Mouse (Mus musculus) heart, embryonic 16.5 days (tissue): ENCODE measurements around the gene Sar1a. TPM values are rescaled to one million over a fixed set of nuclear protein-coding genes. Genes with fewer than 3 reads are reported as not detected.

Experiments
- ATAC-seq: fragments of 200-750 bp; cut with Nextera tagmentation; replicated peaks from 2 replicates; pipeline ENCODE4 v1.8.0; 2017; ENCODE audit warnings: moderate number of reproducible peaks; ENCODE audit not compliant: insufficient read depth, low FRiP score; ENCODE audit errors: extremely low read depth
- H3K27ac ChIP-seq: fragments of 300-500 bp; sonication (generic); 2 replicates; pipeline ENCODE4 v1.5.1; 2014; ENCODE audit warnings: mild to moderate bottlenecking, low read length, control low read depth, moderate library complexity
- H3K27me3 ChIP-seq: fragments of 300-500 bp; sonication (generic); 2 replicates; pipeline ENCODE4 v1.6.1; 2014; ENCODE audit warnings: low read length, mixed read lengths; ENCODE audit not compliant: control insufficient read depth, insufficient read depth
- H3K36me3 ChIP-seq: fragments of 300-500 bp; sonication (generic); 2 replicates; pipeline ENCODE4 v1.6.1; 2014; ENCODE audit not compliant: control insufficient read depth, insufficient read depth
- H3K4me1 ChIP-seq: fragments of 300-500 bp; sonication (generic); 2 replicates; pipeline ENCODE4 v1.6.1; 2014; ENCODE audit warnings: low read length, mixed read lengths; ENCODE audit not compliant: control insufficient read depth, insufficient read depth
- H3K4me2 ChIP-seq: fragments of 300-500 bp; sonication (generic); 2 replicates; pipeline ENCODE4 v1.6.1; 2014; ENCODE audit warnings: low read depth, mild to moderate bottlenecking, control low read depth, low read length
- H3K4me3 ChIP-seq: fragments of 300-500 bp; sonication (generic); 2 replicates; pipeline ENCODE4 v1.5.1; 2014; ENCODE audit warnings: mild to moderate bottlenecking, control low read depth, low read length
- H3K9ac ChIP-seq: fragments of 300-500 bp; sonication (generic); 2 replicates; pipeline ENCODE4 v1.6.1; 2014; ENCODE audit warnings: low read length, control low read depth
- H3K9me3 ChIP-seq: fragments of 300-500 bp; sonication (generic); replicated peaks from 2 replicates; pipeline ENCODE4 v1.6.1; 2016; ENCODE audit warnings: low read length; ENCODE audit not compliant: control insufficient read depth
- whole genome bisulfite sequencing: fragments of 180-500 bp; shearing (Covaris S2); extraction: QIAGEN DNeasy Blood & Tissue Kit; methylation state at CpG from one replicate; pipeline ENCODE4 v1.1.7; 2014; 5-methylcytosine and 5-hydroxymethylcytosine counted together
- polyA plus RNA-seq: library from polyadenylated mRNA; unstranded; fragments of >200 nt; fragmentation: Nextera tagmentation; extraction: Ambion mirVana; gene quantifications from 2 replicates; pipeline ENCODE4 v1.2.1, GENCODE M21; 2015

Sar1a gene
- polyA plus RNA-seq, 1 experiment from 2014 or later = 182 TPM

GRCm38 (mm10) chr10:61738126-61738525 lies 58.0 kb downstream of the Sar1a start:
- no peak overlapping the region for H3K27ac ChIP-seq
- WGBS = 81% methylated on average over 4 of the region's 4 CpGs
- no peaks in the 10 kb centered on the region for H3K4me1 ChIP-seq
- no peak for ATAC-seq
- H3K4me2 ChIP-seq = no peak overlapping the region
- H3K9me3 ChIP-seq = no peaks in the 10 kb centered on the region
- H3K27me3 ChIP-seq = no peaks in the 10 kb centered on the region
- H3K36me3 ChIP-seq = peaks cover 20% of the 10 kb centered on the region
- H3K4me3 ChIP-seq = no peak overlapping the region
- no peak overlapping the region for H3K9ac ChIP-seq

DNA sequence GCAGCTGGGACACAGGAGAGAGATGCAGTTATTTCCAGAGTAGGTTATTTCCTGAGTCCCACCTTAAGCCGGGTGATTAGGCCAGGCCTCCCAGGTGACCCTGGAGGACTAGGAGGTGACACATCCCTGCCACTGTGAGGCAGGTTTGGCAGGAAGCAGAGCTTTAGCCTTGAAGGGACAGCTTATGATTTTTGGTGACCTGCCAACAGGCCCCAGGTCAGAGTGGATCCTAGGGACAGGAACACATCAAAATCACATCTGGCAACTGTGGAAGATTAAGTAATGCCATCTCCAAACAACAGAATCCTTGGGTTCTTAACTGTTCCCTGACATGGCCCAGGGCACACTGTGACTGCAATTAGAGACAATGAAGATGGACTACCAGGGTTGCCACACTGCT lies 61.2 kb downstream of the Sar1a start:
- no peaks in the 10 kb centered on the region for H3K4me1 ChIP-seq
- no peak overlapping the region for H3K4me3 ChIP-seq
- no peak overlapping the region for H3K27ac ChIP-seq
- 77% methylated on average over 1 of the region's 1 CpGs for WGBS
- H3K36me3 ChIP-seq = peaks cover 41% of the 10 kb centered on the region
- ATAC-seq = no peak
- no peak overlapping the region for H3K9ac ChIP-seq
- no peak overlapping the region for H3K4me2 ChIP-seq
- H3K9me3 ChIP-seq = peaks cover 9% of the 10 kb centered on the region
- no peaks in the 10 kb centered on the region for H3K27me3 ChIP-seq

DNA sequence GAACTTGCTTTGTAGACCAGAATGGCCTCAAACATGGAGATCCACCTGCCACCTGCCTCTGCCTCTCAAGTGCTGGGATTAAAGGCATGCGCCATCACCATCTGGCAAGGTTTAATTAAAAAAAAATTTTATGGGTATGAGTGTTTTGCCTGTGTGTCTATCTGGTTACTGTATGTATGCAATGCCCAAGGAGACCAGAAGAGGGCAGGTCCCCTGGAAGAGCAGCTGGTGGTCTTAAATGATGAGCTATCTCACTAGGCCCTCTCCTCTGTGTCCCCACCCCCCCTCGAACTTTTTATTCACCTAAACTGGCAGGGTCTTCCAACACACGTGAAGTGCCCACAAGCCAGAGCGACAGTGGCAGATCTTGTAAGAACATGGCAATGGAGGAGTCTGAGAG lies 61.8 kb downstream of the Sar1a start:
- ATAC-seq = no peak
- WGBS = 83% methylated on average over 4 of the region's 4 CpGs
- H3K4me2 ChIP-seq = no peak overlapping the region
- no peaks in the 10 kb centered on the region for H3K4me1 ChIP-seq
- H3K4me3 ChIP-seq = no peak overlapping the region
- H3K9ac ChIP-seq = no peak overlapping the region
- H3K27me3 ChIP-seq = no peaks in the 10 kb centered on the region
- peaks cover 9% of the 10 kb centered on the region for H3K9me3 ChIP-seq
- peaks cover 46% of the 10 kb centered on the region for H3K36me3 ChIP-seq
- H3K27ac ChIP-seq = no peak overlapping the region

DNA sequence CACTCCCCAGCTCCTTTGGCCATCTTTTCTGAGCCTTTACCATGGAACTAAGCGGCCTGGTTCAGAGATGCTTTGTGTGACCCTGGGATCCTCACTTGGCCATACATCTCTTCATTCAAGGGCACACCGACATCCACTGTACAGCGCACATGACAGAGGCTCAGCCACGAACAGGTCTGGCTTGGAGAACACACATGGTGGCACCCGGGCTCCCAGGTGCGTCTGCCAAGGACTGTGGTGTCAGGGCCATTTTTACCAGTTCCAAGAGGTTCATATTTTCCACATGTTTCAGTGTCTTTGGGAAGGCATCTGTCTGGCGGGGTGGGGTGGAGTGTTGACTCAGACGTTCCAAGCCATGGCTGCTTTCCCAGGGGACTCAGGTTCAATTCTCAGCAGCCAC lies 62.2 kb downstream of the Sar1a start:
- peaks cover 9% of the 10 kb centered on the region for H3K9me3 ChIP-seq
- H3K36me3 ChIP-seq = peaks cover 51% of the 10 kb centered on the region
- whole genome bisulfite sequencing = 90% methylated on average over 8 of the region's 8 CpGs
- no peak overlapping the region for H3K9ac ChIP-seq
- no peak overlapping the region for H3K4me3 ChIP-seq
- no peak overlapping the region for H3K27ac ChIP-seq
- no peak for ATAC-seq
- H3K4me1 ChIP-seq = no peaks in the 10 kb centered on the region
- H3K4me2 ChIP-seq = no peak overlapping the region
- no peaks in the 10 kb centered on the region for H3K27me3 ChIP-seq

Other genes with a start within 250 kb of the Sar1a start
- gene Eif4ebp2, start 227.6 kb upstream of the Sar1a start, polyA plus RNA-seq = 43.1 and 52.7 TPM in 2 replicates
- 12.9 and 13.4 TPM in 2 replicates for gene Lrrc20, start 204.5 kb upstream of the Sar1a start, polyA plus RNA-seq
- not detected in 2 replicates for gene Npffr1, start 84.8 kb upstream of the Sar1a start, polyA plus RNA-seq
- 95.5 and 110 TPM in 2 replicates for gene Ppa1, start 31.7 kb upstream of the Sar1a start, polyA plus RNA-seq
- gene Tysnd1, start 15.2 kb downstream of the Sar1a start, polyA plus RNA-seq = 20.9 and 22.8 TPM in 2 replicates
- 26.0 and 27.1 TPM in 2 replicates for gene Aifm2, start 35.0 kb downstream of the Sar1a start, polyA plus RNA-seq
- 44.2 and 44.5 TPM in 2 replicates for gene H2afy2, start 103.8 kb downstream of the Sar1a start, polyA plus RNA-seq